Mouse (Mus musculus) forebrain, embryonic 11.5 days (tissue): Measurements from ENCODE around the gene Prpf6. TPM values are rescaled to one million over a fixed set of nuclear protein-coding genes. Genes with fewer than 3 reads are reported as not detected.

Source experiments
- ATAC-seq: fragments of 200-750 bp; cut with Nextera tagmentation; replicated peaks from 2 replicates; pipeline ENCODE4 v1.8.0; 2017; ENCODE audit warnings: moderate TSS enrichment; ENCODE audit not compliant: low FRiP score
- DNase-seq: peaks from one replicate; pipeline ENCODE4 v3.0.0-alpha.2; 2017; ENCODE audit warnings: low spot score
- H3K27ac ChIP-seq: fragments of 300-500 bp; sonication (generic); 2 replicates; pipeline ENCODE4 v1.5.1; 2014; ENCODE audit warnings: low read depth, low read length
- H3K27me3 ChIP-seq: fragments of 300-500 bp; sonication (generic); 2 replicates; pipeline ENCODE4 v1.6.1; 2014; ENCODE audit warnings: mild to moderate bottlenecking, low read length, mixed read lengths; ENCODE audit not compliant: control insufficient read depth, insufficient read depth
- H3K36me3 ChIP-seq: fragments of 300-500 bp; sonication (generic); 2 replicates; pipeline ENCODE4 v1.6.1; 2014; ENCODE audit warnings: mild to moderate bottlenecking, low read length, moderate library complexity, mixed read lengths; ENCODE audit not compliant: control insufficient read depth, insufficient read depth
- H3K4me1 ChIP-seq: fragments of 300-500 bp; sonication (generic); replicated peaks from 2 replicates; pipeline ENCODE4 v1.6.1; 2014; ENCODE audit warnings: low read length, mixed read lengths; ENCODE audit not compliant: control insufficient read depth, insufficient read depth
- H3K4me2 ChIP-seq: fragments of 300-500 bp; sonication (generic); 2 replicates; pipeline ENCODE4 v1.6.1; 2014; ENCODE audit warnings: low read depth, mild to moderate bottlenecking, low read length, moderate library complexity, mixed read lengths; ENCODE audit not compliant: severe bottlenecking
- H3K4me3 ChIP-seq: fragments of 300-500 bp; sonication (generic); 2 replicates; pipeline ENCODE4 v1.5.1; 2014; ENCODE audit warnings: low read depth, low read length
- H3K9ac ChIP-seq: fragments of 300-500 bp; sonication (generic); 2 replicates; pipeline ENCODE4 v1.6.1; 2014; ENCODE audit warnings: low read length
- H3K9me3 ChIP-seq: fragments of 300-500 bp; sonication (generic); 2 replicates; pipeline ENCODE4 v1.6.1; 2016; ENCODE audit warnings: low read length, mixed read lengths; ENCODE audit not compliant: control insufficient read depth
- WGBS: fragments of 180-500 bp; shearing (Covaris S2); extraction: QIAGEN DNeasy Blood & Tissue Kit; methylation state at CpG from one replicate; pipeline ENCODE4 v1.1.7; 2014; 5-methylcytosine and 5-hydroxymethylcytosine counted together
- polyA plus RNA-seq: library from polyadenylated mRNA; unstranded; fragments of >200 nt; fragmentation: Nextera tagmentation; extraction: Ambion mirVana; gene quantifications from 2 replicates; pipeline ENCODE4 v1.2.1, GENCODE M21; 2014

Prpf6 gene
- polyA plus RNA-seq, 1 experiment from 2014 or later: 76.5 TPM

DNA sequence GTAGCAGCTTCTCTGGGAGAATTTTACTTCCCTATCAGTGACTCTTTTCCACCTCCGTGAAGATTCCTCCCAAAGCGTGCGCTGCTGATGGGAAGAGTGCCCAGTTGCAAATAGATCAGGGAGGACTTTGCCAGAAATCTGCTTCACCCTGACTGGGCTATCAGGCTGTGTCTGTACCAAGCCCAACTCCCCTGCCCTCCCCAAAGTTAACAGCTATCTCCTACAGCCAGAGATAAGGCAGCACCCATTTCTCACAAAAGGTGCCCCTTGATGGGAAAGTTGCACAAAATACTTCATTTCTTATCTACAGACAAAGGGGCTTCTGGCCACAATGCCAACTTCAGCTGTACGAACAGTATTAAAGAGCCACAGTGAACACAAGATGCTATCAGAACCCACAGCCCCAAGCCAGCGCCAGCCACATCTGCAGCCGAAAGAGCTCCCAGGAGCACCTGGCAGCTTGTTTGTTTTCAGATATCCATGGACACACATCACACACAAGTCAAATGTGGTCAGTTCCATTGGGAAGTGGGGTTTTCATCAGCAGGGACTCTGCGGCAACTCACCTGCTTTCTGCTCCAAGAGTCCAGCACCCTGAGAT, 13.6 kb upstream of the Prpf6 start:
- 87% methylated on average over 7 of the region's 7 CpGs for WGBS
- Histone ChIP-seq H3K27ac (no peak overlapping the region), H3K4me3 (no peak overlapping the region), H3K9me3 (no peaks in the 10 kb centered on the region), H3K4me2 (no peak overlapping the region), H3K27me3 (no peaks in the 10 kb centered on the region), H3K4me1 (peaks cover 4% of the 10 kb centered on the region; the same call in 1 of the 2 replicates), H3K36me3 (no peaks in the 10 kb centered on the region), H3K9ac (no peak overlapping the region)
- ATAC-seq (no peak), DNase-seq (peak; percentile 41)

DNA sequence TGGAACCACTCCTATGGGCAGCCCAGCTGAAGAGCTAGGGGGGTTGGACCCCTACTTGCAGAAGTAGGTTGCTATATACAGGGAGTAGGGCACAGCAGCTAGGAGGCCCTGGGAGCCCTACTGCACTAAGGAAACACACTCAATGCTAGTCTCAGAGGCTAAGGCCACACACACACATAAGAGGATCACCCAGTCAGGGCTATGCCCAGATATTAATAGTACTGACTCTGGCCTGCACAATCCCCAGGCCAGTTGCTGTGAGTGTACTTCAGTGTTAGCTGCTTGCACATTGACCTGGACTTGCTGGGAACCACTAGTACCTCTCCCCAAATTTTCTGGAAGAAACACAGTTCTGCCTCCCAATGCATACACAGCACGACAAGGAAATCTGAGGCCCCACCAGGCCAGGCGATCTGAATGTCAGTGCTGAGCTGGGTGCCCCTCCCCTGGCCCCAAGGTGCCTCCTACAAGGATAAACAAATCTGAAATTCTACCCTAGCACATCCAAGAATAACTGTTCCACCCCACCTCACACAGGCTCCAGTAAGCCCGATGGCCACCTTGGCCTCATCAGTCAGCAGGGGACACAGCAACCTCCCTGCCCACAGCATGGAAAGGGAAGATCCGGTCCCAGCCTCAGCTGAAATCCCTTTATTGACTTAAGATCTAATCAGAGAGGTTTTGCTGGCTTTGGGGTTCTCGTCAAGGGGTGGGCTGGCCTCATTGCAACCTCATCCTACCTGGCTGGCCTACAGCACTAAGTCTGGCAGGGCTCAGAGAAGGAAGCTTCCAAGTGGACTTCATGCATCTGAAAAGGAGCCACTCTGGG, 12.7 kb upstream of the Prpf6 start:
- no peaks in the 10 kb centered on the region for H3K27me3 ChIP-seq
- no peak for ATAC-seq
- H3K4me3 ChIP-seq: no peak overlapping the region
- 81% methylated on average over 5 of the region's 5 CpGs for WGBS
- H3K27ac ChIP-seq: no peak overlapping the region
- peak; percentile 48 for DNase-seq
- no peak overlapping the region for H3K9ac ChIP-seq
- no peaks in the 10 kb centered on the region for H3K9me3 ChIP-seq
- no peak overlapping the region for H3K4me2 ChIP-seq
- H3K36me3 ChIP-seq: no peaks in the 10 kb centered on the region
- peaks cover 4% of the 10 kb centered on the region; the same call in 1 of the 2 replicates for H3K4me1 ChIP-seq

DNA sequence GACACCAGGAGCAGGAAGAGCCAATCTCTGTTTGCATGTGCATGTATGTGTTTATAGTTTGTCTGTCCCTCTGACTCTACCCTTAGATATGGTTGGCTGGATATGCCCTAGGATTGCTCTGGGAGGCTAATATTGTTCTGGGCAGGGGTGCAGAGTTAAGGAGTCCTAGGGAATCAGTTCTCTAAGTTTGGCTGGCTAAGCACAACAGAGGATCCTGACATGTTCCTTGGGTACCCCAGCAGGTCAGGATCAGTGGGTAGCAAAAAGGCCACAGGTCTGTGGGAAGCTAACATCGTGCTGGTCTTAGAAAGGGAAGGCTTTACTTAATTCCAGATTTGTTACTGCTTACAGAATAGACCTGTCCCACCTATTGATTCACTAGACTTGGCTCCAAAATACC, 12.0 kb upstream of the Prpf6 start:
- peaks cover 2% of the 10 kb centered on the region; the same call in 1 of the 2 replicates for H3K36me3 ChIP-seq
- peaks cover 4% of the 10 kb centered on the region; the same call in 1 of the 2 replicates for H3K4me1 ChIP-seq
- DNase-seq (peak; percentile 23), ATAC-seq (no peak)
- H3K9me3 ChIP-seq: no peaks in the 10 kb centered on the region
- no peak overlapping the region for H3K27ac ChIP-seq
- H3K27me3 ChIP-seq: no peaks in the 10 kb centered on the region
- WGBS: 84% methylated on average over 1 of the region's 1 CpGs
- H3K4me3 ChIP-seq: no peak overlapping the region
- no peak overlapping the region for H3K4me2 ChIP-seq
- no peak overlapping the region for H3K9ac ChIP-seq

GRCm38 (mm10) chr2:181580131-181580772, 11.4 kb upstream of the Prpf6 start:
- Histone ChIP-seq H3K4me2 (peak overlapping the region; percentile 91), H3K27me3 (no peaks in the 10 kb centered on the region), H3K27ac (no peak overlapping the region), H3K9ac (peak overlapping the region; percentile 84), H3K36me3 (peaks cover 4% of the 10 kb centered on the region; the same call in 1 of the 2 replicates), H3K4me3 (peak overlapping the region; percentile 72), H3K4me1 (peaks cover 4% of the 10 kb centered on the region; the same call in 1 of the 2 replicates), H3K9me3 (no peaks in the 10 kb centered on the region)
- ATAC-seq: no peak
- WGBS: 82% methylated on average over 5 of the region's 5 CpGs
- no peak for DNase-seq

- H3K4me1 ChIP-seq: peaks cover 4% of the 10 kb centered on the region; the same call in 1 of the 2 replicates
- ATAC-seq (peak; percentile 77), DNase-seq (peak; percentile 89)
- H3K9me3 ChIP-seq: no peaks in the 10 kb centered on the region
- no peaks in the 10 kb centered on the region for H3K27me3 ChIP-seq
- peak overlapping the region; percentile 84 for H3K9ac ChIP-seq
- H3K4me3 ChIP-seq: peak overlapping the region; percentile 72
- H3K27ac ChIP-seq: peak overlapping the region; percentile 71
- H3K36me3 ChIP-seq: peaks cover 4% of the 10 kb centered on the region; the same call in 1 of the 2 replicates
- WGBS: under 1% methylated on average over 11 of the region's 11 CpGs
- H3K4me2 ChIP-seq: peak overlapping the region; percentile 91
Measured at GRCm38 (mm10) chr2:181581016-181581401, 10.7 kb upstream of the Prpf6 start.

DNA sequence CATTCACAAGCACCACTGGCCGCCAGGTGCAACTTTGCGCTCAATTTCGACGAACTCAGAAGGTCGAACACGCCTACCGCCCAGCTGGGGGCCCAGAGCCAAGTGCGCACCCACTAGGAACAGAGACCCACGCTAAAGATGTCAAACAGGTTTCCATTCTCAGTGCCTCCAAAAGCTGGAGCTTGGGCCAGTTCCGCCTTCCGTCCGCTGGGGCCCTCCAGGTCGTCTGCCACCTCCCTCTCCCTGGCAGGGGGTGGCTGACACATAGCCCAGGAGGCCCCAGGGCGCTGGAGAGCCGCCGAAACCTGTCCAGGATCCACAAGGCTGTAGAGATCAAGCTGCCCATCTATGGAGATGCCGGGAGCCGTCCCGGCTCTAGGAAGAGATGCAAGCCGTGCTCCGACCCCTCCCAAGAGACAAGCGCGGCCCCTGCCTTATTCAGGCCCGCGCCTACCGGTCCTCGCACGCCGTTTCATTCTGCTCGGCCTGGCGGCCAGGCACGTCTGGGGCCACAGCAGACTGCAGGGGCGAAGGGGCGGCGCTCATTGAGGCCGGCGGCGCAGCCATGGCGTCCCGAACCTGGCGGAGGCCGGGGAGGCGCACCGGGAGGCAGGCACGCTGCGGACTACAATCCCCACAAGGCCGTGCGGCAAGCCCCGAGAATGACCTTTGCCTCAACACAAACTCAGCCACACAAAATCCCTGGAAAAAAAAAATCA, 10.1 kb upstream of the Prpf6 start:
- ATAC-seq (peak; percentile 87), DNase-seq (peak; percentile 89)
- peaks cover 4% of the 10 kb centered on the region; the same call in 1 of the 2 replicates for H3K4me1 ChIP-seq
- H3K4me2 ChIP-seq: peak overlapping the region; percentile 91
- peak overlapping the region; percentile 71 for H3K27ac ChIP-seq
- H3K9me3 ChIP-seq: no peaks in the 10 kb centered on the region
- H3K9ac ChIP-seq: peak overlapping the region; percentile 84
- WGBS: 1% methylated on average over 49 of the region's 49 CpGs
- peak overlapping the region; percentile 72 for H3K4me3 ChIP-seq
- peaks cover 5% of the 10 kb centered on the region; the same call in 1 of the 2 replicates for H3K36me3 ChIP-seq
- H3K27me3 ChIP-seq: no peaks in the 10 kb centered on the region

DNA sequence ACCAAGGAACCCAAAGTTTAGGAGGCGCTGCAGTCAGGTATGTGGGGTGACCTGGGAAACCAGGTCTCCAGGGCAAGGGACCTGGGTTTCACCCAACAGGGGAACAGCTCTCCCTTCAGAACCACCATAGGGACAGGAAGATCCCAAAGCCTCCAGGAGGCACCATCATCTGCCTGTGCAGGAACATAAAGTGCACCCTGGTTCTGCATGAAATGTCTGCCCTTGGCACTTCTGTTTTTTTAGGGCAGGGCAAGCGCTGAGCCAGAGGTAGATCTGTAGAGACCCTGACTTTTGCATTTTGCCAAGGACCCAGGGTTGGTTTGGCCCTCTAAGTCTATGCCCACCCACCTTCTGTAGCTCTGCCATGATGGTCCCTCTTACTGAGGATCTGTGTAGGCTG, 9.3 kb upstream of the Prpf6 start:
- H3K27ac ChIP-seq: no peak overlapping the region
- no peaks in the 10 kb centered on the region for H3K9me3 ChIP-seq
- H3K4me3 ChIP-seq: no peak overlapping the region; the same call in 1 of the 2 replicates
- H3K36me3 ChIP-seq: peaks cover 9% of the 10 kb centered on the region; the same call in 1 of the 2 replicates
- peaks cover 4% of the 10 kb centered on the region; the same call in 1 of the 2 replicates for H3K4me1 ChIP-seq
- H3K27me3 ChIP-seq: no peaks in the 10 kb centered on the region
- H3K9ac ChIP-seq: no peak overlapping the region
- ATAC-seq (no peak), DNase-seq (peak; percentile 54)
- peak overlapping the region; percentile 91; the same call in 1 of the 2 replicates for H3K4me2 ChIP-seq
- WGBS: 80% methylated on average over 2 of the region's 2 CpGs

- peaks cover 4% of the 10 kb centered on the region; the same call in 1 of the 2 replicates for H3K4me1 ChIP-seq
- ATAC-seq (no peak), DNase-seq (peak; percentile 38)
- H3K36me3 ChIP-seq: peaks cover 9% of the 10 kb centered on the region; the same call in 1 of the 2 replicates
- H3K9me3 ChIP-seq: no peaks in the 10 kb centered on the region
- no peak overlapping the region for H3K27ac ChIP-seq
- no peak overlapping the region for H3K4me2 ChIP-seq
- 89% methylated on average over 1 of the region's 1 CpGs for WGBS
- H3K9ac ChIP-seq: no peak overlapping the region
- no peaks in the 10 kb centered on the region for H3K27me3 ChIP-seq
- H3K4me3 ChIP-seq: no peak overlapping the region
Measured at GRCm38 (mm10) chr2:181582939-181583338, 8.7 kb upstream of the Prpf6 start.
